Mouse (Mus musculus) liver, embryonic 16.5 days (tissue): Measurements from ENCODE around the gene Tceanc2. TPM values are rescaled to one million over a fixed set of nuclear protein-coding genes. Genes with fewer than 3 reads are reported as not detected.

Source experiments
- ATAC-seq: fragments of 200-750 bp; cut with Nextera tagmentation; 2 replicates; pipeline ENCODE4 v1.8.0; 2017; ENCODE audit warnings: low read depth, mild to moderate bottlenecking, moderate number of reproducible peaks, moderate library complexity
- H3K27ac ChIP-seq: fragments of 300-500 bp; sonication (generic); 2 replicates; pipeline ENCODE4 v1.5.1; 2014; ENCODE audit warnings: mild to moderate bottlenecking, low read length
- H3K27me3 ChIP-seq: fragments of 300-500 bp; sonication (generic); 2 replicates; pipeline ENCODE4 v1.6.1; 2014; ENCODE audit warnings: low read depth, low read length, mixed read lengths; ENCODE audit not compliant: control insufficient read depth, insufficient read depth
- H3K36me3 ChIP-seq: fragments of 300-500 bp; sonication (generic); 2 replicates; pipeline ENCODE4 v1.6.1; 2014; ENCODE audit warnings: mild to moderate bottlenecking; ENCODE audit not compliant: control insufficient read depth, insufficient read depth
- H3K4me1 ChIP-seq: fragments of 300-500 bp; sonication (generic); 2 replicates; pipeline ENCODE4 v1.6.1; 2014; ENCODE audit warnings: low read depth, low read length, mixed read lengths; ENCODE audit not compliant: control insufficient read depth
- H3K4me2 ChIP-seq: fragments of 300-500 bp; sonication (generic); 2 replicates; pipeline ENCODE4 v1.6.1; 2014; ENCODE audit warnings: low read depth, low read length, mixed read lengths
- H3K4me3 ChIP-seq: fragments of 300-500 bp; sonication (generic); 2 replicates; pipeline ENCODE4 v1.5.1; 2014; ENCODE audit warnings: low read depth, mild to moderate bottlenecking, low read length
- H3K9ac ChIP-seq: fragments of 300-500 bp; sonication (generic); 2 replicates; pipeline ENCODE4 v1.6.1; 2014; ENCODE audit warnings: low read depth, low read length
- H3K9me3 ChIP-seq: fragments of 300-500 bp; sonication (generic); replicated peaks from 2 replicates; pipeline ENCODE4 v1.6.1; 2016; ENCODE audit warnings: low read length; ENCODE audit not compliant: control insufficient read depth
- WGBS: fragments of 180-500 bp; shearing (Covaris S2); extraction: QIAGEN DNeasy Blood & Tissue Kit; methylation state at CpG from one replicate; pipeline ENCODE4 v1.1.7; 2014; ENCODE audit not compliant: insufficient replicate concordance; 5-methylcytosine and 5-hydroxymethylcytosine counted together
- polyA plus RNA-seq: library from polyadenylated mRNA; unstranded; fragments of >200 nt; fragmentation: Nextera tagmentation; extraction: Ambion mirVana; gene quantifications from 2 replicates; pipeline ENCODE4 v1.2.1, GENCODE M21; 2015

Tceanc2 gene
- polyA plus RNA-seq, 1 experiment from 2014 or later: 19.8 TPM

GRCm38 (mm10) chr4:107094484-107095187 is 84.3 kb downstream of the Tceanc2 start:
- no peak overlapping the region for H3K4me3 ChIP-seq
- H3K9ac ChIP-seq: no peak overlapping the region
- H3K27me3 ChIP-seq: no peaks in the 10 kb centered on the region
- no peak for ATAC-seq
- H3K4me1 ChIP-seq: no peaks in the 10 kb centered on the region; the same call in 1 of the 2 replicates
- H3K4me2 ChIP-seq: no peak overlapping the region
- no peak overlapping the region for H3K27ac ChIP-seq
- H3K36me3 ChIP-seq: no peaks in the 10 kb centered on the region
- 68% methylated on average over 16 of the region's 16 CpGs for WGBS
- no peaks in the 10 kb centered on the region for H3K9me3 ChIP-seq

GRCm38 (mm10) chr4:107091696-107092095 is 87.2 kb downstream of the Tceanc2 start:
- Histone ChIP-seq H3K4me3 (no peak overlapping the region), H3K4me1 (no peaks in the 10 kb centered on the region; the same call in 1 of the 2 replicates), H3K36me3 (no peaks in the 10 kb centered on the region), H3K4me2 (no peak overlapping the region), H3K27ac (no peak overlapping the region), H3K9ac (no peak overlapping the region), H3K27me3 (no peaks in the 10 kb centered on the region), H3K9me3 (no peaks in the 10 kb centered on the region)
- no peak for ATAC-seq
- 72% methylated on average over 14 of the region's 14 CpGs for WGBS

DNA sequence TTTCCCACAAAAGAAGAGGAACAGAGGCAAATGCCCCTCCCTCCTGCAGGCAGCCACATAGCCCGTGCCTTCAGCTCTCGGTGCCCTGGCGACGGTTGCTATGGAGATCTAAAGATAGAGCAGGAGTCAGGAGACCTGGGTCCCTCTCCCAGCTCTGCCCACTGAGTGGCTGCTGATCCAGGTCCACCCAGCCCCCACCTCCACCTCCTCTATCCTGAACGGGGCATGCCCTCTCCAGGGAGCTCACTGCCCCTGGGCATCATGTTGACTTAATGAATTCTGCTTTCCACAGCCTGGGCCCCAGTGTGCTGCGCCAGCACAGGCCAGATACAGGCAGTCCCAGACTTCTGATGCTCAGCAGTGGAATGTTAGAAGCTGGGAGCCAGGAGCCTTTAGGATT is 94.1 kb downstream of the Tceanc2 start:
- 44% methylated on average over 6 of the region's 6 CpGs for WGBS
- no peak overlapping the region for H3K9ac ChIP-seq
- H3K36me3 ChIP-seq: no peaks in the 10 kb centered on the region
- no peaks in the 10 kb centered on the region for H3K9me3 ChIP-seq
- H3K4me3 ChIP-seq: no peak overlapping the region
- ATAC-seq: no peak
- H3K4me1 ChIP-seq: no peaks in the 10 kb centered on the region
- H3K4me2 ChIP-seq: no peak overlapping the region
- no peaks in the 10 kb centered on the region for H3K27me3 ChIP-seq
- H3K27ac ChIP-seq: no peak overlapping the region

GRCm38 (mm10) chr4:107084343-107084742 is 94.6 kb downstream of the Tceanc2 start:
- no peak overlapping the region for H3K4me2 ChIP-seq
- H3K4me3 ChIP-seq: no peak overlapping the region
- WGBS: 56% methylated on average over 1 of the region's 1 CpGs
- H3K9ac ChIP-seq: no peak overlapping the region
- no peak for ATAC-seq
- no peaks in the 10 kb centered on the region for H3K36me3 ChIP-seq
- no peak overlapping the region for H3K27ac ChIP-seq
- no peaks in the 10 kb centered on the region for H3K4me1 ChIP-seq
- H3K27me3 ChIP-seq: no peaks in the 10 kb centered on the region
- no peaks in the 10 kb centered on the region for H3K9me3 ChIP-seq

Other genes with a start within 250 kb of the Tceanc2 start
- 45.5 and 47.7 TPM in 2 replicates for gene Mrpl37, start 112.2 kb downstream of the Tceanc2 start, polyA plus RNA-seq
- gene Cyb5rl, start 112.1 kb downstream of the Tceanc2 start, polyA plus RNA-seq: 1.3 and 1.8 TPM in 2 replicates
- not detected in 2 replicates for gene Cdcp2, start 82.2 kb downstream of the Tceanc2 start, polyA plus RNA-seq
- gene Tmem59, start 717 bp downstream of the Tceanc2 start, polyA plus RNA-seq: 196 and 197 TPM in 2 replicates
- not detected in 2 replicates for gene Ldlrad1, start 30.1 kb upstream of the Tceanc2 start, polyA plus RNA-seq
- gene Lrrc42, start 74.4 kb upstream of the Tceanc2 start, polyA plus RNA-seq: 13.6 and 14.4 TPM in 2 replicates
- 6.4 and 8.1 TPM in 2 replicates for gene Hspb11, start 74.5 kb upstream of the Tceanc2 start, polyA plus RNA-seq
- gene Dio1, start 128.1 kb upstream of the Tceanc2 start, polyA plus RNA-seq: 0.08 and 0.15 TPM in 2 replicates
- gene Yipf1, start 135.2 kb upstream of the Tceanc2 start, polyA plus RNA-seq: 21.6 and 22.4 TPM in 2 replicates
- 13.0 and 13.1 TPM in 2 replicates for gene Ndc1, start 188.7 kb upstream of the Tceanc2 start, polyA plus RNA-seq